Mouse (Mus musculus) limb, embryonic 12.5 days (tissue): Measurements from ENCODE around the gene Rnf208. TPM values are rescaled to one million over a fixed set of nuclear protein-coding genes. Genes with fewer than 3 reads are reported as not detected.

Source experiments
- ATAC-seq: fragments of 200-750 bp; cut with Nextera tagmentation; 2 replicates; pipeline ENCODE4 v1.8.0; 2017; ENCODE audit warnings: low read depth, moderate TSS enrichment; ENCODE audit not compliant: insufficient number of reproducible peaks, insufficient read depth, low FRiP score, low TSS enrichment
- H3K27ac ChIP-seq: fragments of 300-500 bp; sonication (generic); 2 replicates; pipeline ENCODE4 v1.5.1; 2016; ENCODE audit warnings: mild to moderate bottlenecking, moderate library complexity
- H3K27me3 ChIP-seq: fragments of 300-500 bp; sonication (generic); 2 replicates; pipeline ENCODE4 v1.6.1; 2016; ENCODE audit warnings: mild to moderate bottlenecking, moderate library complexity
- H3K36me3 ChIP-seq: fragments of 300-500 bp; sonication (generic); 2 replicates; pipeline ENCODE4 v1.6.1; 2016; ENCODE audit warnings: mild to moderate bottlenecking, moderate library complexity
- H3K4me1 ChIP-seq: fragments of 300-500 bp; sonication (generic); replicated peaks from 2 replicates; pipeline ENCODE4 v1.6.1; 2016
- H3K4me2 ChIP-seq: fragments of 300-500 bp; sonication (generic); 2 replicates; pipeline ENCODE4 v1.6.1; 2016; ENCODE audit warnings: mild to moderate bottlenecking, moderate library complexity
- H3K4me3 ChIP-seq: fragments of 300-500 bp; sonication (generic); replicated peaks from 2 replicates; pipeline ENCODE4 v1.5.1; 2016; ENCODE audit warnings: mild to moderate bottlenecking
- H3K9ac ChIP-seq: fragments of 300-500 bp; sonication (generic); replicated peaks from 2 replicates; pipeline ENCODE4 v1.6.1; 2016; ENCODE audit warnings: mild to moderate bottlenecking, moderate library complexity
- H3K9me3 ChIP-seq: fragments of 300-500 bp; sonication (generic); 2 replicates; pipeline ENCODE4 v1.6.1; 2016; ENCODE audit warnings: mild to moderate bottlenecking, moderate library complexity
- WGBS: fragments of 180-500 bp; shearing (Covaris S2); methylation state at CpG from one replicate; pipeline ENCODE4 v1.1.7; 2016; 5-methylcytosine and 5-hydroxymethylcytosine counted together
- polyA plus RNA-seq: library from polyadenylated mRNA; unstranded; fragments of >200 nt; fragmentation: Nextera tagmentation; extraction: Ambion mirVana; gene quantifications from 2 replicates; pipeline ENCODE4 v1.2.1, GENCODE M21; 2016

Rnf208 gene
- polyA plus RNA-seq, 1 experiment from 2014 or later, result 7.2 TPM

GRCm38 (mm10) chr2:25234551-25235220 is 7.4 kb upstream of the Rnf208 start:
- H3K4me2 ChIP-seq, result no peak overlapping the region
- H3K27me3 ChIP-seq, result peaks cover 69% of the 10 kb centered on the region
- ATAC-seq, result no peak
- H3K36me3 ChIP-seq, result no peaks in the 10 kb centered on the region
- H3K9ac ChIP-seq, result no peak overlapping the region
- no peak overlapping the region for H3K4me3 ChIP-seq
- WGBS, result 72% methylated on average over 5 of the region's 5 CpGs
- H3K27ac ChIP-seq, result no peak overlapping the region
- H3K9me3 ChIP-seq, result no peaks in the 10 kb centered on the region
- H3K4me1 ChIP-seq, result no peaks in the 10 kb centered on the region

GRCm38 (mm10) chr2:25236614-25237013 is 5.4 kb upstream of the Rnf208 start, which contains the start of gene Rnf224:
Rnf224 (minus strand) TSS chr2:25236787.
- H3K9me3 ChIP-seq, result no peaks in the 10 kb centered on the region
- no peak within 1 kb of the TSS for H3K9ac ChIP-seq
- no peak within 1 kb of the TSS for H3K27ac ChIP-seq
- no peaks in the 10 kb centered on the region for H3K36me3 ChIP-seq
- no peak for ATAC-seq
- H3K27me3 ChIP-seq, result peaks cover 69% of the 10 kb centered on the region
- no peak within 1 kb of the TSS for H3K4me3 ChIP-seq
- no peak within 1 kb of the TSS for H3K4me2 ChIP-seq
- H3K4me1 ChIP-seq, result peaks cover 13% of the 10 kb centered on the region
- WGBS, result 38% methylated on average over 8 of the region's 8 CpGs

GRCm38 (mm10) chr2:25237522-25237921 is 4.5 kb upstream of the Rnf208 start:
- 63% methylated on average over 4 of the region's 4 CpGs for WGBS

GRCm38 (mm10) chr2:25238106-25238505 is 3.9 kb upstream of the Rnf208 start:
- Histone ChIP-seq H3K9me3 (no peaks in the 10 kb centered on the region), H3K9ac (no peak overlapping the region), H3K4me1 (peaks cover 24% of the 10 kb centered on the region), H3K36me3 (no peaks in the 10 kb centered on the region), H3K27me3 (peaks cover 70% of the 10 kb centered on the region), H3K4me3 (no peak overlapping the region), H3K27ac (no peak overlapping the region), H3K4me2 (no peak overlapping the region)
- ATAC-seq, result no peak

More at GRCm38 (mm10) chr2:25237522-25237921, 4.5 kb upstream of the Rnf208 start:
- no peaks in the 10 kb centered on the region for H3K36me3 ChIP-seq
- no peak overlapping the region for H3K27ac ChIP-seq
- no peak overlapping the region for H3K9ac ChIP-seq
- ATAC-seq, result no peak
- peaks cover 69% of the 10 kb centered on the region for H3K27me3 ChIP-seq
- no peak overlapping the region for H3K4me3 ChIP-seq
- H3K9me3 ChIP-seq, result no peaks in the 10 kb centered on the region
- H3K4me1 ChIP-seq, result peaks cover 21% of the 10 kb centered on the region
- no peak overlapping the region for H3K4me2 ChIP-seq

- Histone ChIP-seq H3K27ac (no peak overlapping the region), H3K36me3 (no peaks in the 10 kb centered on the region), H3K27me3 (peaks cover 67% of the 10 kb centered on the region), H3K4me1 (peaks cover 24% of the 10 kb centered on the region), H3K9ac (no peak overlapping the region), H3K4me2 (no peak overlapping the region), H3K9me3 (no peaks in the 10 kb centered on the region), H3K4me3 (no peak overlapping the region)
- ATAC-seq, result no peak
- 85% methylated on average over 3 of the region's 3 CpGs for WGBS
Observed at GRCm38 (mm10) chr2:25239766-25240165, 2.3 kb upstream of the Rnf208 start.

GRCm38 (mm10) chr2:25240310-25240709 is 1.7 kb upstream of the Rnf208 start:
- ATAC-seq, result no peak

GRCm38 (mm10) chr2:25240723-25241437 is 1.2 kb upstream of the Rnf208 start:
- H3K9me3 ChIP-seq, result no peaks in the 10 kb centered on the region
- H3K27ac ChIP-seq, result no peak overlapping the region
- peak overlapping the region; percentile 56 for H3K4me3 ChIP-seq
- WGBS, result 2% methylated on average over 29 of the region's 29 CpGs
- peaks cover 8% of the 10 kb centered on the region; the same call in 1 of the 2 replicates for H3K36me3 ChIP-seq
- H3K27me3 ChIP-seq, result peaks cover 64% of the 10 kb centered on the region
- peak overlapping the region; percentile 38; the same call in 1 of the 2 replicates for H3K9ac ChIP-seq
- H3K4me2 ChIP-seq, result peak overlapping the region; percentile 96
- H3K4me1 ChIP-seq, result peaks cover 24% of the 10 kb centered on the region
- ATAC-seq, result peak; percentile 79

More at GRCm38 (mm10) chr2:25240310-25240709, 1.7 kb upstream of the Rnf208 start:
- H3K9me3 ChIP-seq, result no peaks in the 10 kb centered on the region
- H3K27me3 ChIP-seq, result peaks cover 66% of the 10 kb centered on the region
- 52% methylated on average over 8 of the region's 8 CpGs for WGBS
- H3K36me3 ChIP-seq, result peaks cover 3% of the 10 kb centered on the region; the same call in 1 of the 2 replicates
- peak overlapping the region; percentile 56 for H3K4me3 ChIP-seq
- H3K4me1 ChIP-seq, result peaks cover 24% of the 10 kb centered on the region
- no peak overlapping the region for H3K27ac ChIP-seq
- H3K4me2 ChIP-seq, result peak overlapping the region; percentile 96
- H3K9ac ChIP-seq, result peak overlapping the region; percentile 38; the same call in 1 of the 2 replicates

GRCm38 (mm10) chr2:25241438-25241775 is 648 bp upstream of the Rnf208 start:
- peak overlapping the region; percentile 96 for H3K4me2 ChIP-seq
- no peaks in the 10 kb centered on the region for H3K9me3 ChIP-seq
- peak; percentile 28; the same call in 1 of the 2 replicates for ATAC-seq
- 14% methylated on average over 6 of the region's 6 CpGs for WGBS
- H3K9ac ChIP-seq, result 0 out of 2 replicates have a peak overlapping the region, but pooled peaks have one; percentile 67
- H3K27ac ChIP-seq, result no peak overlapping the region
- H3K27me3 ChIP-seq, result peaks cover 59% of the 10 kb centered on the region
- peak overlapping the region; percentile 56 for H3K4me3 ChIP-seq
- H3K4me1 ChIP-seq, result peaks cover 24% of the 10 kb centered on the region
- peaks cover 14% of the 10 kb centered on the region; the same call in 1 of the 2 replicates for H3K36me3 ChIP-seq

- Histone ChIP-seq H3K27me3 (peaks cover 48% of the 10 kb centered on the region), H3K9me3 (no peaks in the 10 kb centered on the region), H3K4me2 (no peak overlapping the region), H3K4me1 (peaks cover 24% of the 10 kb centered on the region), H3K4me3 (no peak overlapping the region), H3K27ac (no peak overlapping the region), H3K36me3 (peaks cover 29% of the 10 kb centered on the region; the same call in 1 of the 2 replicates), H3K9ac (no peak overlapping the region)
- ATAC-seq, result no peak
- 78% methylated on average over 8 of the region's 8 CpGs for WGBS
Observed at GRCm38 (mm10) chr2:25243342-25243741, 1.3 kb downstream of the Rnf208 start.

- no peak for ATAC-seq
- 91% methylated on average over 4 of the region's 4 CpGs for WGBS
- Histone ChIP-seq H3K9ac (no peak overlapping the region), H3K27me3 (peaks cover 43% of the 10 kb centered on the region), H3K27ac (no peak overlapping the region), H3K4me2 (no peak overlapping the region), H3K4me3 (no peak overlapping the region), H3K36me3 (peaks cover 37% of the 10 kb centered on the region; the same call in 1 of the 2 replicates), H3K9me3 (no peaks in the 10 kb centered on the region), H3K4me1 (peaks cover 24% of the 10 kb centered on the region)
Observed at GRCm38 (mm10) chr2:25244144-25244543, 2.1 kb downstream of the Rnf208 start.
